In genomic region chr15:75271891-75272290, GRCm38 (mm10) we compare ENCODE assay signal across 29 mouse cellular contexts. TPM values are rescaled to one million over a fixed set of nuclear protein-coding genes. Genes with fewer than 3 reads are reported as not detected.
DNase-seq lines count a peak whose midpoint lies in the region; TF ChIP-seq lines count a peak whose summit lies in the region.
"Had no signal": no experiment of that assay in that cellular context is flagged by ENCODE, and none has a peak within 500 bp of the region (broad histone marks: within the 10 kb centered on the region; RNA-seq: fewer than 3 reads in every experiment).

No protein-coding gene starts in this region.

- H3K27ac ChIP-seq in embryonic fibroblast, embryonic 13.5 days (ENCODE audit: insufficient read depth, low read length), result peak overlapping the region; percentile 7
- H3K27ac ChIP-seq: embryonic facial prominence, embryonic 10.5 days; embryonic facial prominence, embryonic 12.5 days; forebrain, embryonic 10.5 days; forebrain, embryonic 12.5 days; forebrain, embryonic 15.5 days had no signal

- H3K4me3 ChIP-seq in embryonic fibroblast, embryonic 13.5 days (ENCODE audit: insufficient read depth, low read length), result no peak overlapping the region
- H3K4me3 ChIP-seq: embryonic facial prominence, embryonic 10.5 days; embryonic facial prominence, embryonic 12.5 days; erythroblast, embryonic 14.5 days; forebrain, embryonic 10.5 days; forebrain, embryonic 12.5 days; forebrain, embryonic 15.5 days had no signal

- TF ChIP-seq POLR2A in embryonic fibroblast, embryonic 13.5 days (IDR thresholded peaks at IDR 0.05; ENCODE audit: low read depth, low read length), result no peak

- DNase-seq in heart, adult 11 months, result peak; percentile 31
- no peak for DNase-seq in heart, postnatal 36 days
- peak; percentile 54 for DNase-seq in 3T3-L1 (ENCODE audit: low read depth, low spot score)
- DNase-seq in Muller cell, postnatal 12 days (ENCODE audit: inconsistent ontology term), result peak; percentile 51
- DNase-seq in kidney, postnatal 4 days, result no peak
- DNase-seq in left cerebral cortex, postnatal 4 days, result no peak
- DNase-seq: adrenal gland, adult 8-10 months; adrenal gland, postnatal 14 days; adrenal gland, postnatal 36 days; cerebellum, adult 11-12 months; cerebellum, adult 2 months; cerebellum, adult 9-10 months; cerebellum, postnatal 10 days; cerebellum, postnatal 25 days; forebrain, postnatal 0 days had no signal

- no peak for TF ChIP-seq CTCF in embryonic fibroblast, embryonic 13.5 days (IDR thresholded peaks at IDR 0.05; ENCODE audit: borderline replicate concordance, insufficient read depth, low read length)

- intact Hi-C loops in heart, postnatal 36 days (cut with DNase I), result no loop called here
- intact Hi-C loops in left cerebral cortex, postnatal 4 days (cut with DNase I), result no loop called here

- H3K4me1 ChIP-seq in embryonic fibroblast, embryonic 13.5 days (ENCODE audit: control insufficient read depth, insufficient read depth, low read length), result peaks cover 11% of the 10 kb centered on the region; the same call in 1 of the 2 replicates
- H3K4me1 ChIP-seq: embryonic facial prominence, embryonic 10.5 days; embryonic facial prominence, embryonic 12.5 days; forebrain, embryonic 10.5 days; forebrain, embryonic 12.5 days; forebrain, embryonic 15.5 days had no signal

RNA-seq across cellular contexts. Expression of gene Ly6f, which starts 3.7 kb away (rescaled TPM):
- total RNA-seq in heart, postnatal 36 days (2021), result not detected
- not detected in 2 replicates for polyA plus RNA-seq in embryonic fibroblast, embryonic 13.5 days (2011; ENCODE audit: insufficient read length, low read depth, missing spikeins)
- total RNA-seq in left cerebral cortex, postnatal 4 days (2021), result not detected
- total RNA-seq: adrenal gland, adult 18-20 months; adrenal gland, adult 8-10 months; adrenal gland, postnatal 14 days; adrenal gland, postnatal 36 days; CH12.LX; forebrain, postnatal 0 days; G1E had no signal
- polyA plus RNA-seq: activated CD4-positive, CD25-positive, alpha-beta regulatory T cell, adult 4 months; CD4-positive, CD25-positive, alpha-beta regulatory T cell, adult 4 months; cerebellum, adult 2 months; cortical plate, adult 2 months; embryonic facial prominence, embryonic 10.5 days; embryonic facial prominence, embryonic 12.5 days; embryonic facial prominence, embryonic 14.5 days; erythroblast, embryonic 14.5 days; forebrain, embryonic 10.5 days; forebrain, embryonic 12.5 days; forebrain, embryonic 15.5 days; forebrain, postnatal 0 days; G1E had no signal

RNA-seq across cellular contexts. Expression of gene BC025446, which starts 55.7 kb away (rescaled TPM):
- total RNA-seq in heart, postnatal 36 days (2021), result not detected
- polyA plus RNA-seq in embryonic fibroblast, embryonic 13.5 days (2011; ENCODE audit: insufficient read length, low read depth, missing spikeins), result not detected in 2 replicates
- total RNA-seq in left cerebral cortex, postnatal 4 days (2021), result not detected
- total RNA-seq: adrenal gland, adult 18-20 months; adrenal gland, postnatal 36 days; CH12.LX; forebrain, postnatal 0 days; G1E had no signal
- polyA plus RNA-seq: activated CD4-positive, CD25-positive, alpha-beta regulatory T cell, adult 4 months; CD4-positive, CD25-positive, alpha-beta regulatory T cell, adult 4 months; cerebellum, adult 2 months; cortical plate, adult 2 months; embryonic facial prominence, embryonic 10.5 days; embryonic facial prominence, embryonic 12.5 days; embryonic facial prominence, embryonic 14.5 days; erythroblast, embryonic 14.5 days; forebrain, embryonic 10.5 days; forebrain, embryonic 12.5 days; forebrain, embryonic 15.5 days; forebrain, postnatal 0 days; G1E had no signal

Comparison
In these comparisons a context has a peak if more than half of its experiments do, and no peak if none do; other contexts are left out.
1. DNase-seq: peak in heart, adult 11 months (single experiment), 3T3-L1 (single experiment) and Muller cell, postnatal 12 days (single experiment); none in heart, postnatal 36 days (0 of 2), kidney, postnatal 4 days (0 of 2) and left cerebral cortex, postnatal 4 days (single experiment).